Mouse (Mus musculus) fibroblast of lung, adult 2 months (primary cell): ENCODE measurements around the gene Jag1.

Experiments
- DNase-seq: peaks from one replicate; pipeline ENCODE4 v3.0.0-alpha.2; 2011; ENCODE audit warnings: low read depth

Gene Jag1

DNA sequence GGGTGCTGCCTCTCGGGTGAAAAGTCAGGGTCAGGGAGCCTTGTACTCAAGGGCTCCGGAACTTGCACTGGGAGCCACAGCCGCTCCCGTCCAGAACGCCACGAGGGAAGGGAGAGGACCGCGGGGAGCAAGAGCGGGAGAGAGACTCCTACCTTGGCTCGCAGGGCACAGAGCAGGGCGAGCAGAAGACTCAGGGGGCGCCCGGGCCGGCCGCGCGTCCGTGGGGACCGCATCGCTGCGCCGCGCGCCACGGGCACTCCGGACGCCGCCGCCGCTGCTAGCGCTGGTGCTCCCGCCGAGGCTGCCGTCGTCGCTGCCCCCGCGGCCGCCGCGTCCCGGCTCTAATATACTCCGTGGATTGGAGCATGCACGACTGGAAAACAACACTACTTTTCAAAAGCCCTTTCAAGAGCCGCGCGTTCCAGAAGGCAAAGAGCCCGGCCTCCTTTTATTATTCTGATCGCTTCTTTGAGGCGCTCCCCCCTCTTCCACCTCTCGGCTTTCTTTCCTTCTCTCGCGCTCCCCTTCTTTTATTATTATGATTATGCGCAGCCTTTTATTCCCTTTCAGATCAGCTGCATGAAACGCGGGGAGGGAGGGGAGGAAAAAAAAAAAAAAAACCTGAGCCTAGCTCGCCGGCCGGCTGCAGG lies at the start of gene Jag1:
Jag1 (minus strand) TSS at position 620 of the 650 bp plus-strand sequence.
- DNase-seq, result no peak

DNA sequence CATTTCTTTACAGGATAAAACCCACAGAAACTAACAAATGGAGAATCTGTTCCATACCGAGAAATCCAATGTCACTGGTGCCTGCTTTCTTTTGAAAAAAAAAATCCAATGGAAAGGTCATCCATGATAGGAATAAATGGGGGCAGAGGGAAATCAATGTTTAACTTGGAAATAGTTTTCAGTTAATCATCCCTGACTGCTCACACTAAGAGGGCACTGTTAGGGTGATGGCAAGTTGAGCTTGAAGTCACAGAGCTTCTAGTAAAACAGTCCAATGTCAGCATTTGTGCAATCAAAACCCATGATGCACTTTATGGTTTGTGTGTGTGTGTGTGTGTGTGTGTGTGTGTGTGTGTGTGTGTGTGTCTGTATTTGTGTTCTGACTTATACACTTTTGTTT lies 39.6 kb upstream of the Jag1 start:
- DNase-seq, result no peak

DNA sequence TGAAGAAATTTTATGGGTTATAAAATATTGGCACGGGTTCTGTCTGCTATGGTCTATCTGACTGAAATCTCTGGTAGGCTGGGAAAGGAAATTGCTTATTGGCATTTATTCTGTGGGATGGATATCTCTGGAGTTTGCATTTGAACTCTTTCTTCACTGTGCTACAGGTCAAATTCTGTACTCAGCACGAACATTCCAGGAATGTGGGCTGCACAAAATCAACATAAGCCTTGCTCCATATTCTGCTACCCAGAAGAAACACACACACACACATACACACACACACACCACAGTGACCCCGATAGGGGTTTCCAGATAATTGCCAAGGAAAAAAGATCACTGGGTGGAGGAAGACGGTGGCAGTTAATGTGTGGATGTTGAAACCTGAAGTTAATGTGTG lies 37.4 kb upstream of the Jag1 start:
- DNase-seq, result no peak

DNA sequence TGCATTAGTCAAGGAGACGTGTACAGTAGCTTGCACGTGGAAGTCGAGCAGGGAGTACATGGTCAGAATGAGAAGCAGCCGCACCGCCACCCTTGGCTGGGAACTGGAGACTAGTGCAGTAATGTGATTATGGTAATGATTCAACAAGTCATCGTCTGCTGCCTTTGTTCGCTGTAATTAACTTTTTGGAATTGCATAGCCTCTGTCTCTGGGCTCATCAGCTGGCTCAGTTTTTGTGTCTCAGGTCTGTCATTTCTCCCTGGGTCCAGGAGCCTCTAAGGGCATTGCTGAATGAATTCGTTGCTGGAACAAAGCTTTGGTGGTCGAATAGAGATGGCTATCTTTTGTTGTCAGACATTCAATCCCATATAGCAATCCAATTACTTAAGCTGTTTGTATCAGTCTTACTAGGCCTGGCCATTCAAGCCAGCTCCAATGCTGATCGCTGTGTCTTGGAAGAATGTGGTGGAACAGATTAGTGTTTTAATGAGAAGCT lies 36.8 kb upstream of the Jag1 start:
- DNase-seq, result no peak

DNA sequence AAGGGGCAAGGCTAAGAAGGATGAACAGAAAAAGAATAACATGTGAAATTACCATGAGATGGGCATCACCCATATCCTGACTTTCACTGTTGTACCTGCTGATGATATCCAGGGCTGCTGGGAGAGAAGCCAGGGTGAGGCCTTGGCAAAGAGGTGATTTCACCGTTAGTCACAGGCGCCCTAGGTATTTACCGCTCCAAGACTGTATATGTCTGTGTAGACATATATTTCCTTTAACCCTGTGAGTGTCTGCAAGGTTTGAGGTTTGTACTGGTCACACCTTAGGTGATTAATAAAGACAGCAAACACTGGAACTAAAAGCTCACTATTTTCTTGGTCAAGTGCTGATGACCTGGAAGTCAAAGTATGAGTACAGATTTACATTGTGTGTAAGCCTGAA lies 34.5 kb upstream of the Jag1 start:
- DNase-seq, result no peak

DNA sequence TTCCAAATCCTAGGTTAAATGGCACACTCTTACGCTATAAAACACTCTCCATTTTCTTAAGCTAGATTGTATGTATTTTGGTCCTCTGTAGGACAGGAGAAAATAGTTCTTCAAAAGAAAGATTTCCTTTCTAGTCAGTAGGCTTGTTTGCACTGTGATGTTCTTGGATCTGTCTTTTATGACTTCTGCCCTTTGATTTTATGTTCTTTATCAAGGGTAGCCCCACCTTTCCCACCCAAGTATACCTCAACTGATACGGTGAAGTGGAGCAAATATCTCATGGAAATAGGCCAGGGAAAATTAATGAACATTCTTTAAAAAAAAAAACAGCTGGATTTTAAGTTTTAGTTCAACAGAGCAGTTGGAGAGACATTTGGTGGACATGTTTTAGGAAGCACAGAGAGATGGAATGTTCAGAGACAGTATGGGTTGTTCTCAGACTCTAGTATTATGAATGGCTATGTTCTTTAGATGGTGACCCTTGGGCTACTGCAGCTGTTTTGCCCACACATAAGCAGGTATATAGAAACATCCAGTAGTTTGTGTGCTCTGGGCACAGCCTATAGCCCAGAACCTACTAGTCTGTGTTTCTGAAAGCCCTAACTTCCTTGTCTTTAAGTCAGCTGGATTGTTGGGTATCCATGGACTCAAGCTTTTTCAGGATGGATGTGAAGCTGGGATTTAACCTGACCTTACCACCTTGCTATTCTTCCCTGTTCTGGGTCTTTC lies 30.7 kb upstream of the Jag1 start:
- DNase-seq, result no peak

DNA sequence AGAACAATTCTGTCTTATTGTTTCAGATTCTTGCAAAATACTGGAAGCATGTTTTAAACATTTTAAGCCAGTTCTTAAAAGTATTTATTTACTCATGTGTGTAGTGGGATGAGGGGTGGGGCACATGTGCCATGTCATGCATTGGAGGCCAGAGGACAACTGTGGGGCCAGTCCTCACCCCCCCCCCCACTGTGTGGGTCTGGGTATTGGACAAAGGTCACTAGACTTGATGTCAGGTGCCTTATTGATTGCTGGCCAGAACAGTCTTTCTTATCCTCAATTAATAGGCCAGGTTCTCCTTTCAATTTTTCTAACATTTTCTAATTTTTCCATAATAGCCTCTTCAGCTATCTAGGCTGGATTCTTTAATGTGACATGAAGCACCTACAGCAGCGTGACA lies 21.6 kb upstream of the Jag1 start:
- DNase-seq, result no peak

DNA sequence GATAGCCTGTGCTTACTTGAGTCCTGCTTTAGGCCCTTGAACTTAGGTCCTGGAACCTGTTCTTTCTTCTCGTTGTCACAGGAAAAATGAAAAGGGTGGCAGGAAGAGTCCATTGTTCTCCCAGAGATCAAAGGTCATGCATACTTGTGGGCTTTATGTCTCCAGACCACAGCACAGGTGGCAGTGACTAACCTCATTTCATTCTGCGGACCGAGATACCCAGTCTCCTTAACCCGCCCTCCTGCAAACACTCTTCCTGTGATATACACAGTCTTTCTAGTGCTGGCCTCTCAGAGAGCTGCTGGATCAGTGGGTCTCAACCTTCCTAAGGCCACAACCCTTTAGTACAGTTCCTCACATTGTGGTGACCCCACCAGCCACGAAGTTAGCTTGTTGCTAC lies 17.6 kb upstream of the Jag1 start:
- DNase-seq, result no peak

DNA sequence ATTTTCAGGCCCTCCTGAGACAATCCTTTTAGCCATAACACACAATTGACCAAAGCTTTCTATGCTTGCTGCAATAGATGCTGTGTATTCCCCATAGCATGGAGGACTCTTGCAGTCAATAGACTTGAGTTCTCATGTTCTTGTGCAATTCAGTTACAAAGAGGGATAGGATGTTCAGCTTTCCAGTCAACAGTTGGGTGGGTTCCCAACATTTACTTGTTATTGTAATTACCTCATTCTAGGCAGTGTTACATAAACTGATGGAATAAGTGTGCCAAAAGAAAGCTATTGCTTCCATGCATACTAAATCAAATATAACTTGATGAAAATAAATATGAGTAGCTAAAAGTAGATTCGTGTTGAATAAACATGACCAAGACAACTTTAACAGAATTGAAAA lies 8.4 kb upstream of the Jag1 start:
- DNase-seq, result no peak

DNA sequence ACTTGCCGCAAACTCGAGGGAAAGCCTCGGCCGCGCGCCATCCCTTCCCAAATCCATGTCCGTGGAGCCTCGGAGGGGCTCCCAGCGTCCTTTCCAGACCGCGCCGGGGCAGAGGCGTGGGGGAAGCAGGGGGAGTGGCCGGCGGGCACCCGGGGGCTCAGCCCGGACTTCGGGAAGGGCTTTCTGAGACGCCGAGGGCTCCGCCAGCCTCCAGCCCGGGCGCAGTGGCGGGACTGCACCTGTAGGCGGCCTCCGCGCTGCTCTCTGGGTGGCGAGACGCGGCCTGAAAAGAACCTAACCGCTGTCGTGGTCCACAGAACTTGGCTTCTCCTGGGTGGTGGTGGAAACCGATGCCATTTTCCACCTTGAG lies 862 bp upstream of the Jag1 start:
- DNase-seq, result peak; percentile 70

DNA sequence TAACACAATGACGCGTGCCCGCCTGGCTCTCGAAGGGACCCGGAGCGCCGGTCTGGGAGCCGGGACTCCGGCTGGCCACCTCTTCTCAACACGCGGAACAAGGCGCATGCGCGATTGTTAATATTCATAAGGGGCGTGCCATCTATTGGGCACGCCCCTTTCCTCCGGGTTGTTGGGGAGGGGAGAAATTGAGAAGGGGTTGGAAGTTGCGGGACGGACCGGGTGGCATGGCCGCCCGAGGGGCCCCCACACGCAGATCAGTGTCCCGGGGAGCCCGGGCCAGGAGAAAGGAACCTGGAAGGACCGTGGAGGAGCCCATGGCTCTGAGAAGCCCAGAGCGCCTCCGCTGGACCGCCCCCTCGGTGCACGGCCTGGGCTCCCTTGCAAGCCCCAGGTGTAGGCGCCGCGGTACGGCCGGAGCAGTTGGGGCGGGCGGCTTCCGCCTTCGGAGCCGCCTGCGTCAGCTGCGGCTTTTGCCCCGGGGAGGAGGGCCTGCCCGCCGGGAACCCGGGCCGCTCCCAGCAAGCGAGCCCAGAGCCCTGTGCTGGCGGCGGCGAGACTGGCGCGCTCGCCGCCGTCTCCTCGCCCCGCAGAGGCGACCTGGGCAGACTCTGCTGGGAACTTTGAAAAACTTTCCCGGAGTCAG lies 354 bp upstream of the Jag1 start:
- DNase-seq, result peak; percentile 84

DNA sequence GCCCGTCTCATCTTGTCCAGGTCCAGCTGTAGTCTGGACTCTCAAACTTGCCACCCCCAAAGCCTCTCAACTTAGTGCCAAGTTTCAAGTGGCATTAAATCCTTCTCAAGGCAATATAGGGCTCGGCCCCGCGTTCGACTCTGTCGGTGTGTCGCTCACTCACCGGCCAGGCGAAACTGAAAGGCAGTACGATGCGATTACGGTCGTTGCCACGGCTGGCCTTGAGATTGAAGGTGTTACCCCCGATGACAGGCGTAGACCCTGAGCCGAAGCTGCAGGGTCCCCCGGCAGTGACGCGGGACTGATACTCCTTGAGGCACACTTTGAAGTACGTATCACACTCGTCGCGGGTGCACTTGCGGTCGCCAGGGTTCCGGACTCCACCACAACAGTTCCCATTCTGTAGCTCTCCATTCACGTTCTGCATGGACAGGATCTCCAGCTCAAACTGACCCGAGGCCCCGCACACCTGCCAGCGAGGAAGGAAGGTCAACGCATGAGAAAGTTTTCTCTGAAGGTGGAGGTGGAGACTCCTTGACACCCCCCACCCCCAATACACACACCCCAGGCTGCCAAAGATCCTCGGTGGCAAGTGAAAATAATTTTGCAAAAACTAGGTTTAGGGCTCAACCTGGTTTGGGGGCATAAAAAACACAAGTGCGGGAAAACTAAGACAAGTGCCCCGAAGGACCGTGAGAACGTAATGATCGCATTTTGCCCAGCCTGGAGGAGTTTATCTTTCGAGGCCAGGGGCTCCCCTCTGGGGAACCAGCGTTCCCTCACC lies 1.0 kb downstream of the Jag1 start:
- no peak for DNase-seq

DNA sequence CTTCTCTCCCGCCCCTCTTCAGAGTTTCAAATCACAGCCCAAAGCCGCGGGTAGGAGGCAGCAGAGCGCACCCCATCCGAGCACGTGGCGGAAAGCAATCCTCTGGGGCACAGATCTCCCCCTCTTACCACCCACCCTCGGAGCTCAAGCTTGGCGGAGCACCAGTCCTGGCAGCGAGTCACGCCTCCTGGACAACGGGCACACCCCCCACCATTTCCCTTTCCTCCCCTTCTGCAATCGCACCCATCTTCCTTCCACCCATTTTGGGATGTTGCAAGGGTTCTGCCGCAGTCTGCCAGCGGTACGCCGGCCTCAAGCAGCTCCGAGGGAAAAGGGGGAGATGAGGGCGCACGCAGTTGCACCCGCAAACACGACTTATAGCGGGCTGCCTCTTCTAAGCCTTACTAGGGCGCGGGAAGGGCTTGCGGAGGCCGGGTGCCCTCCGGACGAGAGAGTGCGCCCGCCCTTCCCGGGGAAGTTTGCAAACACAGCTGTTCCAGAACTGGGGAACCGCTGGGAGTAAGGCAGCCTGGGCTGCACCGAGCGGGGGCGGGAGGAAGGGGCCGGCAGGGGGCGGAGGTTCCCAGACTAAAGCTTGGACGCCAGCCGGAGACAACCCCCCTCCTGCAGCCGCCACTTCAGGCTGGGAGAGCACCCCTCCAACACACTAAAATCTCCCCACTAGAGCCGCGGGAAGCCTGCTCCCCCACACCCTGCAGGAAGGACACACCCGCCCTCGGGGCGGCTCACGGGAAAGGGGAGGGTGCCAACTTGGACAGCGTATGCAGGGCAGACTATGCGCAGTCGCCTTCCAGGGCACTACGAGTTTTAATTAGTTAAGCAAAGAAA lies 2.0 kb downstream of the Jag1 start:
- DNase-seq, result peak; percentile 80

DNA sequence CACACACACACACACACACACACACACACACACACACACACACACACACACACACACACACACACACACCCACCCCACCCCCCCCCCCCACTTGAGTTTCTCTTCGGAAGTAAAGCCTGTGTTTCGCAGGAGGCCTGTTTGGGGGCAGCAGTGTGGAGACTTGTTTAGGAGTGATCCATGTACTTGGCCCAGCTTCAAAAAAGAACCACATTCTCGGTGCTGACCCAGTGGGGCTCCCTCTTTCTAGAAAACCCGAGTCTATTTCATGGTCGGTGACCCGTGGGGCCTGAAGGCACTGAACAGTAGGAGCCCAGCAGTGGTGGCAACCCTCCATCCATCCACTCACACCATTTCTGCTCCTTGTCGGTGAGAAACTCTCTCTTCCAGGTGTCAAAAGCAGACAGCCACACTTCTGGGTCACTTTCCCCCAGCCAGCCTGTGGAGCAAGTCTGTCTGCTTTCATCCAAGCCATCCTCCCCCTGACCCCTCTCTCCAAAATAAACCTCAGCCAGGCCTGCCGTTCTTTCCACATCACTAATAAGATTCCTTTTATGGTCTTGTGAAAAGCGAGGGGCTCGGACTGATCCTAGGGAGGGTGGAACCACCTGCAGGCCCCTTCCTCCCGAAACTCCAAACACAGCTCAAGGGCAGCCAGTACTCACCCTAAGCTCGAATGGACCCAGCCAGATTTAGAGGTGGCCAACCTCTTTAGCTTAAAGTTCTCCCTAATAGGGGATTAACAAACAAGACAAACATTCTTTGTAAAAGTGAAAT lies 3.0 kb downstream of the Jag1 start:
- DNase-seq, result no peak

DNA sequence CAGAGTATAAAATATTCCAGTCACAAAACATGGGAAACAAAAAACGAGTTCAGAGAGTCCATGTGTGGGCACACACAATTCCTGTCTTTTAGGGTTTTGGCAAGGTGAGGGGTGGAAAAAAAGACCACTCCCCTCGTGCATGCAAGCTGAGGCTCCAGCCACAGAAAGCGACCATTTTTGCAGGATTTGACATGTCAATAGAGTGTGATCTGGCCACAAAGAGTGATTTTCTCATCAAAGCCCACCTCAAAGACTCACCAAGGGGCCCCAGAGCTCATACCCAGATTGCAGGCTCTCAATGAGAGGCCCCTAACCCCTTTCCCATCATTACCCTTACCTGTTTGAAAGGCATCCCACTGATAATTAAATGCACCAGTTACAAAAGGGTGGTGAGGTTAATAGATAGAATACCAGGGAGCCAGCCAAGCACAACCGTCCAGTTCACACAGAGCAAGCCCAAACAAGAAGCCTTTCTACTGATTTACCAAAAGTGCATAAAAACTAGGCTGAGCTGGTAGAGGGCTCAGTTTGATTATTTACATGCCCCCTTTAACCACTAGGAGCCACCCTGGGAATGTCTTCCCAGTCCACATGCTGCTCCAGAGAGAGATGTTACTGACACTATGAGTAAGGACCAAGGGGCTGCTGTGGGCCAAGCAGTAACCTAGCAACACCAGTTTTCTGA lies 6.1 kb downstream of the Jag1 start:
- no peak for DNase-seq

DNA sequence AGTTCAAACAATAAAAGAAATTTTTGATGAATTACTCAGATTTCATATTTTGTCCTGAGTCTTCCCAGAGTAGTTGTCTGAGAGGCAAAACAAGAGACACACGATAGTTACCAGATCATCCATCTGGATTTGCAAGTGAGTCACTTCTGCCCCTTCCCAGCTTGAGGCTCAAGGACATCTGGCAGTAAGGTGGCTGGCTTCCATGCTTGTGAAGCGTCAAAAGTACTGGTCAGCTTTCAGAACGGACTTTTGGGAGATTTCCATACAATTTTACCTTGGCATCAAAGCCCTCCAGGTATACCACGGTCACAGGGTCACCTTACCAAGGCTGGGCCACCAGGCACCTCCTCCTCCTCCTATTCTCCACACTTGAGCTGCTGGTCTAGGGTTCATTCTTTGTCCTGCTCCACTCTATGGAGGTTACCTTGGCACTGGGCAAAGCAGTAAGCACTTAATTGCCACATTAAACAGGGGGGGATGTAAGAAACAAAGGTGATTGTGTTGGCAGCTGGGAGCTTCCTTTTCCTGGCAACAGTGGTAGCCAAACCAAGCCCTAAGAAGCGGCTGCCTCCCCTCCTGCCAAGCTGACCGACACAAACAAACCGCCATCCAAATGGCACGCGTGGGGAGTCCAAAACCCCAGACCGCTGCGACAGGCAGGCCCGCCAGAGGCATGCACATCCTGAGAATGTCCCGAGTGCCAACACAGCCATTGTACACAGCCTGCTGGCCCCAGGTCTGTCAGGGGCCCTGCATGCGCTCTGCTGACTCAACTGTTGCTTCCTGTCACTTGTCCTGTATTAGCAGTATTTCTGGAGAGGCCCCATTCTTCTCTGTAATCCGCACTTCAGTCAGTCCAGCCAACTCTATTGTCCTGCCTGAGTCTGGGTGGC lies 6.9 kb downstream of the Jag1 start:
- DNase-seq, result peak; percentile 60

DNA sequence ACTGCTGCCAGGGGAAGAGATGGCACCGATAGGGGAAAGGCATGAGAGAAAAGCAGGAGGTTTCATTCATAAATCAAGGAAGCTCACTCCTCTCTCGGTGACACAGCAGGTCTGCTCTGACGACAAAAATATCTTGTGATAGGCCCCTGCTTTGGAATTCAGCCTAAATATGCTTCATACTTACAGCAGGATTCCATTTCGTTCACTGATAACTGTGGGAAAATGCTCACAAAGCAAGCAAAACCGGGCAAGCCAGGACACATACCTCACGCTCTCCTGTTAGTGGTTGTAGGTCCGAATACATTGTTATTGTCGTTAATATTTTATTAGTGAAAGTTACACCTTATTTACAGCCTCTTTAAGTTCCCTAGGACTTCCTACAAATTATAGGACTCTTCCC lies 8.5 kb downstream of the Jag1 start:
- DNase-seq, result no peak

DNA sequence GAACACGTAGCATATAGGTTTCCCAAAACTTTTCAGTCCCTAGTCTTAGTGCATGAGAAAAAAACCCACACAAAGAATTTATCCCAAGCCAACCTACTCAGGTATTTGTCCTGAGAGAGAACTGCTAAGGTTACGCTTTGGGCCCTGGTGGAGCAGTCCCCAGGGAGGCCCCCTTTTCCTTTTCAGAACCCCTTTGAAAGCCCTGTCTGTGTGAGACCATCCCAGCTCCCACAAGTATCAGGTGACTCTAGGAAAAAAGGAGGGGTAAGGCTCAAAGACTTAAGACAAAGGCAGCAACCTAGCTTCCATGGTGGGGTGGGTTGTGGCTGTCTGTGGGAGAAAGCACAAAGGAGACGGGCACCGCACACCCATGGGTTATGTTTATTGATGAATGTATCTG lies 9.2 kb downstream of the Jag1 start:
- DNase-seq, result no peak

DNA sequence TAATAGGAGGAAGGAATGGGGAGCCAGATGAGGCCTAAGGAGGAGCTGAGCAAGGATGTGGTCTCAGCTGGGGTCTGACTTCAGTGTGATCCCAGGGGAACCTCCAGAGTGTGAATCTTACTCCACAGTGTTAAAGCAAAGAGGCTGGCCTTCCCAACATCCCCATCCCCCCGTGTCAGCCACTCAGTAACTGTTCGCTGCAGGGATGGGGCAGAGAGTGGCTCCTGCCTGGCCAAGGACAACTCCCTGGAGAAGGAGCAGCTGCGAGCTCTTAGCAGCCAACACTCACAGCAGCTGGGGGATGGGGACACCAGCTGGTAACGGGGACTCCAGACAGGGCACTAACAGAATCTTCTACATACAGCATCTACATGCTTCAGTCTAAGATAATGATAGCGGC lies 15.4 kb downstream of the Jag1 start:
- DNase-seq, result no peak
